9 mouse cellular contexts compared by ENCODE assay signal in the genomic region with DNA sequence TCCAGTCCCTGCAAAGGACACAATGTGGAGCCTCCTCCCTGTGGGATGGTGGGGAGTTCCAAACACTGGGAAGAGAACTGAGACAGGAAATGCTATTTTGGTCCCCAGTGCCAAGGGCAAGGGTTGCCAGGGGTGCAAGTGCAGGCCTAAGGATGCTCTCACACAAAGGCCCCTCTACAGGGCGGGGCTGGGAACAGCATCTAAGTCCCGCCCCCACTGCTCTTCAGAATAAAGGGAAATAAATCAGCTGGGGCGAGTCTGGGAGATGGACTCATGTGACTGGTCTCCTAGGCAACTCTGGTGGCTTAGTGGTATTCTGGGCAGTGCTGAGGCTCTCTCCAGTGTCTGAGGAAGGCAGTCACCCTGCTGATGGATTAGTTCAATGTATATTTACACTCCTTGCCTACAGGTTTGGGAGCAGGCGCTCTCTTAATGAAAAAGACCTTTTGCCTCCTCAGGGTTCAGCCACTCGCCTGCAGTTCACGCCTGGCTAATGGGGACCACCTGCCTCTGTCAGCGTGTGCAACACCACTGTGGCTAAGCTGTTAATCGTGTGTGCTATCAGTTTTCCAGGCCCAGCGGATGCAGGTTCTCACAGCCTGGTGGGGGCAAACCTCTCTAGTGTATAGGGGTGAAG. TPM values are rescaled to one million over a fixed set of nuclear protein-coding genes. Genes with fewer than 3 reads are reported as not detected.
DNase-seq lines count a peak whose midpoint lies in the region; ATAC-seq and TF ChIP-seq lines count a peak whose summit lies in the region.
"Had no signal": no experiment of that assay in that cellular context is flagged by ENCODE, and none has a peak within 500 bp of the region (broad histone marks: within the 10 kb centered on the region; RNA-seq: fewer than 3 reads in every experiment).

No protein-coding gene starts in this region.

- no peaks in the 10 kb centered on the region for H3K27me3 ChIP-seq in heart, embryonic 11.5 days (ENCODE audit: control insufficient read depth, insufficient read depth, low read length)
- no peaks in the 10 kb centered on the region for H3K27me3 ChIP-seq in kidney, embryonic 14.5 days (ENCODE audit: control insufficient read depth, insufficient read depth, low read length)
- no peaks in the 10 kb centered on the region for H3K27me3 ChIP-seq in limb, embryonic 14.5 days (ENCODE audit: control insufficient read depth, insufficient read depth, low read length)
- H3K27me3 ChIP-seq in midbrain, embryonic 16.5 days (ENCODE audit: control insufficient read depth, insufficient read depth, low read depth, low read length) = peaks cover 2% of the 10 kb centered on the region; the same call in 1 of the 2 replicates

- H3K4me2 ChIP-seq in heart, embryonic 11.5 days = no peak overlapping the region
- no peak overlapping the region for H3K4me2 ChIP-seq in kidney, embryonic 14.5 days (replicated peaks; ENCODE audit: low read depth, low read length)
- no peak overlapping the region for H3K4me2 ChIP-seq in limb, embryonic 14.5 days (replicated peaks; ENCODE audit: low read depth, low read length, severe bottlenecking)
- H3K4me2 ChIP-seq in midbrain, embryonic 16.5 days (ENCODE audit: low read length) = peak overlapping the region; percentile 43

- H3K9me3 ChIP-seq in heart, embryonic 11.5 days (replicated peaks; ENCODE audit: control insufficient read depth, low read length) = no peaks in the 10 kb centered on the region
- no peaks in the 10 kb centered on the region for H3K9me3 ChIP-seq in kidney, embryonic 14.5 days (ENCODE audit: control insufficient read depth, low read length)
- H3K9me3 ChIP-seq in limb, embryonic 14.5 days (ENCODE audit: control insufficient read depth, low read length) = no peaks in the 10 kb centered on the region
- H3K9me3 ChIP-seq in midbrain, embryonic 16.5 days (replicated peaks; ENCODE audit: control insufficient read depth, low read length, poor library complexity, severe bottlenecking) = no peaks in the 10 kb centered on the region

- peaks cover 56% of the 10 kb centered on the region for H3K4me1 ChIP-seq in heart, embryonic 11.5 days (ENCODE audit: control insufficient read depth, insufficient read depth, low read length)
- peaks cover 70% of the 10 kb centered on the region for H3K4me1 ChIP-seq in kidney, embryonic 14.5 days (ENCODE audit: control insufficient read depth, insufficient read depth, low read length)
- peaks cover 14% of the 10 kb centered on the region; the same call in 1 of the 2 replicates for H3K4me1 ChIP-seq in limb, embryonic 14.5 days (ENCODE audit: control insufficient read depth, insufficient read depth, low read length)
- peaks cover 44% of the 10 kb centered on the region for H3K4me1 ChIP-seq in midbrain, embryonic 16.5 days (ENCODE audit: control insufficient read depth, insufficient read depth, low read length)

- TF ChIP-seq POLR2A in limb, embryonic 14.5 days (IDR thresholded peaks at IDR 0.05; ENCODE audit: borderline replicate concordance, extremely low read depth, insufficient read depth, insufficient read length) = no peak

- peak overlapping the region; percentile 51 for H3K27ac ChIP-seq in heart, embryonic 11.5 days (ENCODE audit: low read depth, low read length)
- peak overlapping the region; percentile 78 for H3K27ac ChIP-seq in kidney, embryonic 14.5 days (ENCODE audit: low read depth, low read length)
- H3K27ac ChIP-seq in limb, embryonic 14.5 days (replicated peaks; ENCODE audit: low read depth, low read length) = no peak overlapping the region
- peak overlapping the region; percentile 95 for H3K27ac ChIP-seq in midbrain, embryonic 16.5 days (ENCODE audit: low read length)

- no peak overlapping the region for H3K4me3 ChIP-seq in heart, embryonic 11.5 days (ENCODE audit: low read depth, low read length)
- H3K4me3 ChIP-seq in kidney, embryonic 14.5 days (ENCODE audit: low read length) = no peak overlapping the region
- no peak overlapping the region for H3K4me3 ChIP-seq in limb, embryonic 14.5 days (replicated peaks; ENCODE audit: low read length)
- peak overlapping the region; percentile 11; the same call in 1 of the 2 replicates for H3K4me3 ChIP-seq in midbrain, embryonic 16.5 days (ENCODE audit: low read depth, low read length)

- no peak; the same call in 1 of the 2 replicates for ATAC-seq in heart, embryonic 11.5 days (replicated peaks; ENCODE audit: insufficient number of reproducible peaks, low FRiP score, low TSS enrichment)
- peak; percentile 85 for ATAC-seq in kidney, embryonic 14.5 days (ENCODE audit: low FRiP score, low TSS enrichment)
- peak; percentile 49 for ATAC-seq in limb, embryonic 14.5 days (ENCODE audit: low FRiP score, low read depth)
- peak; percentile 93 for ATAC-seq in midbrain, embryonic 16.5 days
- no peak for ATAC-seq in erythroid progenitor cell, adult 5-6 weeks (replicated peaks; ENCODE audit: low FRiP score, poor library complexity, severe bottlenecking)

- DNase-seq in cerebellum, adult 11-12 months = peak; percentile 68
- DNase-seq in cerebellum, postnatal 4 days (ENCODE audit: low spot score in 2 of 2) = no peak
- DNase-seq in embryo, embryonic 9.5 days (ENCODE audit: extremely low spot score) = peak; percentile 79
- peak; percentile 49 for DNase-seq in limb, embryonic 14.5 days (ENCODE audit: low spot score)

- H3K9ac ChIP-seq in heart, embryonic 11.5 days (ENCODE audit: low read depth, low read length) = no peak overlapping the region
- peak overlapping the region; percentile 42; the same call in 1 of the 2 replicates for H3K9ac ChIP-seq in kidney, embryonic 14.5 days (ENCODE audit: low read depth, low read length)
- no peak overlapping the region for H3K9ac ChIP-seq in limb, embryonic 14.5 days (ENCODE audit: low read depth, low read length, severe bottlenecking)
- H3K9ac ChIP-seq in midbrain, embryonic 16.5 days (ENCODE audit: low read depth, low read length) = peak overlapping the region; percentile 61

- peaks cover 10% of the 10 kb centered on the region for H3K36me3 ChIP-seq in heart, embryonic 11.5 days (ENCODE audit: control insufficient read depth, insufficient read depth, low read length)
- peaks cover 31% of the 10 kb centered on the region for H3K36me3 ChIP-seq in kidney, embryonic 14.5 days (ENCODE audit: control insufficient read depth, insufficient read depth, low read length)
- H3K36me3 ChIP-seq in limb, embryonic 14.5 days (ENCODE audit: control insufficient read depth, insufficient read depth, low read length) = peaks cover 41% of the 10 kb centered on the region
- peaks cover 29% of the 10 kb centered on the region for H3K36me3 ChIP-seq in midbrain, embryonic 16.5 days (ENCODE audit: control insufficient read depth, insufficient read depth, low read length)

- 31% methylated on average over 9 of the region's 9 CpGs for WGBS in heart, embryonic 11.5 days (ENCODE audit: insufficient replicate concordance)
- WGBS in kidney, embryonic 14.5 days = 12% methylated on average over 9 of the region's 9 CpGs
- WGBS in limb, embryonic 14.5 days = 15% methylated on average over 9 of the region's 9 CpGs
- 1% methylated on average over 9 of the region's 9 CpGs for WGBS in midbrain, embryonic 16.5 days

RNA-seq across cellular contexts. Expression of gene Elmo2, which starts 9.3 kb away (rescaled TPM):
- 50.6 and 59.5 TPM in 2 replicates for polyA plus RNA-seq in heart, embryonic 11.5 days (2014; fragmentation: Nextera tagmentation; extraction: Ambion mirVana)
- polyA plus RNA-seq in kidney, embryonic 14.5 days (2014; fragmentation: Nextera tagmentation; extraction: Ambion mirVana) = 56.9 and 84.1 TPM in 2 replicates
- 77.7 and 97.3 TPM in 2 replicates for polyA plus RNA-seq in limb, embryonic 14.5 days (2012; rRNA removed)
- 83.0 and 87.4 TPM in 2 replicates for polyA plus RNA-seq in limb, embryonic 14.5 days (2014; fragmentation: Nextera tagmentation; extraction: Ambion mirVana)
- polyA plus RNA-seq in midbrain, embryonic 16.5 days (2015; fragmentation: Nextera tagmentation; extraction: Ambion mirVana) = 108 and 112 TPM in 2 replicates
- 16.3 and 25.9 TPM in 2 replicates for total RNA-seq in erythroid progenitor cell, adult 5-6 weeks (2015; ENCODE audit: low replicate concordance)
- total RNA-seq in erythroid progenitor cell, adult 5-6 weeks (2017; ENCODE audit: low replicate concordance) = 8.6 and 13.1 TPM in 2 replicates

RNA-seq across cellular contexts. Expression of gene Slc35c2, which starts 29.3 kb away (rescaled TPM):
- 32.4 and 38.9 TPM in 2 replicates for polyA plus RNA-seq in heart, embryonic 11.5 days (2014; fragmentation: Nextera tagmentation; extraction: Ambion mirVana)
- 35.4 and 54.1 TPM in 2 replicates for polyA plus RNA-seq in kidney, embryonic 14.5 days (2014; fragmentation: Nextera tagmentation; extraction: Ambion mirVana)
- 54.2 and 74.3 TPM in 2 replicates for polyA plus RNA-seq in limb, embryonic 14.5 days (2012; rRNA removed)
- 51.1 and 51.2 TPM in 2 replicates for polyA plus RNA-seq in limb, embryonic 14.5 days (2014; fragmentation: Nextera tagmentation; extraction: Ambion mirVana)
- polyA plus RNA-seq in midbrain, embryonic 16.5 days (2015; fragmentation: Nextera tagmentation; extraction: Ambion mirVana) = 68.0 and 71.9 TPM in 2 replicates
- 11.9 and 18.0 TPM in 2 replicates for total RNA-seq in erythroid progenitor cell, adult 5-6 weeks (2015; ENCODE audit: low replicate concordance)
- total RNA-seq in erythroid progenitor cell, adult 5-6 weeks (2017; ENCODE audit: low replicate concordance) = 5.2 and 10.5 TPM in 2 replicates

RNA-seq across cellular contexts. Expression of gene Zfp663, which starts 51.6 kb away (rescaled TPM):
- 0.28 and 0.69 TPM in 2 replicates for polyA plus RNA-seq in heart, embryonic 11.5 days (2014; fragmentation: Nextera tagmentation; extraction: Ambion mirVana)
- polyA plus RNA-seq in kidney, embryonic 14.5 days (2014; fragmentation: Nextera tagmentation; extraction: Ambion mirVana) = 0.67 and 0.88 TPM in 2 replicates
- polyA plus RNA-seq in limb, embryonic 14.5 days (2012; rRNA removed) = 0.46 and 0.49 TPM in 2 replicates
- polyA plus RNA-seq in limb, embryonic 14.5 days (2014; fragmentation: Nextera tagmentation; extraction: Ambion mirVana) = 0.44 and 0.68 TPM in 2 replicates
- 7.3 and 9.1 TPM in 2 replicates for polyA plus RNA-seq in midbrain, embryonic 16.5 days (2015; fragmentation: Nextera tagmentation; extraction: Ambion mirVana)
- not detected in 2 replicates for total RNA-seq in erythroid progenitor cell, adult 5-6 weeks (2015; ENCODE audit: low replicate concordance)
- not detected in 2 replicates for total RNA-seq in erythroid progenitor cell, adult 5-6 weeks (2017; ENCODE audit: low replicate concordance)
- polyA plus RNA-seq: C2C12 had no signal

Comparison
In these comparisons a context has a peak if more than half of its experiments do, and no peak if none do; other contexts are left out.
1. DNase-seq: peak in cerebellum, adult 11-12 months (single experiment), embryo, embryonic 9.5 days (single experiment) and limb, embryonic 14.5 days (single experiment); none in cerebellum, postnatal 4 days (0 of 2).
2. ATAC-seq: peak in kidney, embryonic 14.5 days (single experiment), limb, embryonic 14.5 days (single experiment) and midbrain, embryonic 16.5 days (single experiment); none in heart, embryonic 11.5 days (single experiment) and erythroid progenitor cell, adult 5-6 weeks (single experiment).
3. H3K9ac ChIP-seq: peak in kidney, embryonic 14.5 days (single experiment) and midbrain, embryonic 16.5 days (single experiment); none in heart, embryonic 11.5 days (single experiment) and limb, embryonic 14.5 days (single experiment).